Comparison of ENCODE assay signal across 8 mouse cellular contexts in genomic region chr8:105516018-105516645, GRCm38 (mm10). TPM values are rescaled to one million over a fixed set of nuclear protein-coding genes. Genes with fewer than 3 reads are reported as not detected.
DNase-seq lines count a peak whose midpoint lies in the region; ATAC-seq and TF ChIP-seq lines count a peak whose summit lies in the region.

No protein-coding gene starts in this region.

- no peak overlapping the region for H3K27ac ChIP-seq in ES-Bruce4 (ENCODE audit: insufficient read depth, low read length)
- H3K27ac ChIP-seq in forebrain, embryonic 12.5 days, result no peak overlapping the region
- no peak overlapping the region for H3K27ac ChIP-seq in liver, postnatal 0 days (ENCODE audit: low read depth)
- H3K27ac ChIP-seq in neural tube, embryonic 13.5 days (replicated peaks), result no peak overlapping the region
- no peak overlapping the region for H3K27ac ChIP-seq in stomach, embryonic 16.5 days (ENCODE audit: low read length)

- peak; percentile 71 for DNase-seq in c-Kit-positive CD71-positive TER-119-positive erythroid progenitor cells, embryonic 14.5 days (ENCODE audit: low spot score)
- DNase-seq in heart, postnatal 36 days, result peak; percentile 79
- DNase-seq in layer of hippocampus, adult 11-12 months (ENCODE audit: low spot score), result peak; percentile 77
- DNase-seq in liver, postnatal 0 days, result peak; percentile 84

- H3K36me3 ChIP-seq in ES-Bruce4 (ENCODE audit: control insufficient read depth, insufficient read depth, low read length, poor library complexity, severe bottlenecking), result no peaks in the 10 kb centered on the region
- no peaks in the 10 kb centered on the region for H3K36me3 ChIP-seq in forebrain, embryonic 12.5 days (replicated peaks)
- 0 out of 2 replicates have a peak, but pooled peaks cover under 1% of the 10 kb centered on the region for H3K36me3 ChIP-seq in liver, postnatal 0 days (replicated peaks; ENCODE audit: insufficient read depth, low read length)
- H3K36me3 ChIP-seq in neural tube, embryonic 13.5 days, result 0 out of 2 replicates have a peak, but pooled peaks cover 2% of the 10 kb centered on the region
- H3K36me3 ChIP-seq in stomach, embryonic 16.5 days (ENCODE audit: control insufficient read depth, insufficient read depth, low read length), result no peaks in the 10 kb centered on the region

- ATAC-seq in forebrain, embryonic 12.5 days (ENCODE audit: low FRiP score), result peak; percentile 47
- ATAC-seq in liver, postnatal 0 days, result peak; percentile 64
- ATAC-seq in neural tube, embryonic 13.5 days (ENCODE audit: low read depth), result peak; percentile 40
- ATAC-seq in stomach, embryonic 16.5 days (ENCODE audit: insufficient read depth, low FRiP score), result peak; percentile 27; the same call in 1 of the 2 replicates

- peak overlapping the region; percentile 41 for H3K4me2 ChIP-seq in forebrain, embryonic 12.5 days
- H3K4me2 ChIP-seq in liver, postnatal 0 days (ENCODE audit: low read depth, low read length), result peak overlapping the region; percentile 27; the same call in 1 of the 2 replicates
- peak overlapping the region; percentile 47 for H3K4me2 ChIP-seq in neural tube, embryonic 13.5 days
- H3K4me2 ChIP-seq in stomach, embryonic 16.5 days (ENCODE audit: low read depth, low read length), result peak overlapping the region; percentile 36

- 0 out of 2 replicates have a peak, but pooled peaks have one; percentile 21 for TF ChIP-seq EP300 in ES-Bruce4 (IDR thresholded peaks at IDR 0.05; ENCODE audit: insufficient read depth, low read depth, low read length)
- TF ChIP-seq EP300 in liver, postnatal 0 days (IDR thresholded peaks at IDR 0.05; ENCODE audit: low read depth), result no peak

- intact Hi-C loops in heart, postnatal 36 days (cut with DNase I), result loop anchor here (1.0 kb wide), 2 partner anchors 18 to 38 kb away; no protein-coding TSS in a partner anchor

- peaks cover 2% of the 10 kb centered on the region for H3K4me1 ChIP-seq in ES-Bruce4 (ENCODE audit: control insufficient read depth, insufficient read depth, low read length)
- peaks cover 44% of the 10 kb centered on the region for H3K4me1 ChIP-seq in forebrain, embryonic 12.5 days
- H3K4me1 ChIP-seq in liver, postnatal 0 days (ENCODE audit: insufficient read depth), result peaks cover 22% of the 10 kb centered on the region
- H3K4me1 ChIP-seq in neural tube, embryonic 13.5 days (replicated peaks), result peaks cover 49% of the 10 kb centered on the region
- peaks cover 25% of the 10 kb centered on the region for H3K4me1 ChIP-seq in stomach, embryonic 16.5 days (ENCODE audit: control insufficient read depth, insufficient read depth, low read length)

- H3K27me3 ChIP-seq in ES-Bruce4 (ENCODE audit: control insufficient read depth, insufficient read depth, low read length, poor library complexity, severe bottlenecking), result no peaks in the 10 kb centered on the region; the same call in 1 of the 2 replicates
- H3K27me3 ChIP-seq in forebrain, embryonic 12.5 days, result peaks cover 47% of the 10 kb centered on the region
- H3K27me3 ChIP-seq in liver, postnatal 0 days (ENCODE audit: insufficient read depth, low read length), result peaks cover 36% of the 10 kb centered on the region
- peaks cover 15% of the 10 kb centered on the region for H3K27me3 ChIP-seq in neural tube, embryonic 13.5 days
- no peaks in the 10 kb centered on the region; the same call in 1 of the 2 replicates for H3K27me3 ChIP-seq in stomach, embryonic 16.5 days (ENCODE audit: control insufficient read depth, insufficient read depth, low read length)

- TF ChIP-seq POLR2A in ES-Bruce4 (IDR thresholded peaks at IDR 0.05; ENCODE audit: insufficient read depth, low read length), result no peak

- no peaks in the 10 kb centered on the region for H3K9me3 ChIP-seq in ES-Bruce4 (replicated peaks; ENCODE audit: control insufficient read depth, insufficient read depth, low read length, poor library complexity, severe bottlenecking)
- no peaks in the 10 kb centered on the region for H3K9me3 ChIP-seq in forebrain, embryonic 12.5 days
- no peaks in the 10 kb centered on the region for H3K9me3 ChIP-seq in liver, postnatal 0 days (ENCODE audit: low read length)
- H3K9me3 ChIP-seq in neural tube, embryonic 13.5 days, result no peaks in the 10 kb centered on the region
- no peaks in the 10 kb centered on the region for H3K9me3 ChIP-seq in stomach, embryonic 16.5 days (replicated peaks; ENCODE audit: control insufficient read depth, low read length)

- peak overlapping the region; percentile 35; the same call in 1 of the 2 replicates for H3K4me3 ChIP-seq in ES-Bruce4 (ENCODE audit: low read depth, low read length)
- no peak overlapping the region for H3K4me3 ChIP-seq in forebrain, embryonic 12.5 days (replicated peaks)
- H3K4me3 ChIP-seq in liver, postnatal 0 days (ENCODE audit: low read depth, low read length), result no peak overlapping the region
- H3K4me3 ChIP-seq in neural tube, embryonic 13.5 days, result 0 out of 2 replicates have a peak overlapping the region, but pooled peaks have one; percentile 5
- no peak overlapping the region for H3K4me3 ChIP-seq in stomach, embryonic 16.5 days (replicated peaks; ENCODE audit: low read length)

- peak; percentile 92 for TF ChIP-seq CTCF in ES-Bruce4 (IDR thresholded peaks at IDR 0.05; ENCODE audit: low read depth, low read length)
- TF ChIP-seq CTCF in liver, postnatal 0 days (IDR thresholded peaks at IDR 0.05; ENCODE audit: low read depth), result peak; percentile 96

- peak overlapping the region; percentile 18; the same call in 1 of the 2 replicates for H3K9ac ChIP-seq in ES-Bruce4 (ENCODE audit: low read depth, poor library complexity, severe bottlenecking)
- no peak overlapping the region for H3K9ac ChIP-seq in forebrain, embryonic 12.5 days
- H3K9ac ChIP-seq in liver, postnatal 0 days (replicated peaks), result no peak overlapping the region
- peak overlapping the region; percentile 55 for H3K9ac ChIP-seq in neural tube, embryonic 13.5 days
- H3K9ac ChIP-seq in stomach, embryonic 16.5 days (ENCODE audit: low read length), result peak overlapping the region; percentile 26; the same call in 1 of the 2 replicates

- WGBS in forebrain, embryonic 12.5 days, result 8% methylated on average over 12 of the region's 12 CpGs
- 13% methylated on average over 12 of the region's 12 CpGs for WGBS in liver, postnatal 0 days (ENCODE audit: insufficient replicate concordance)
- 11% methylated on average over 12 of the region's 12 CpGs for WGBS in neural tube, embryonic 13.5 days
- 14% methylated on average over 12 of the region's 12 CpGs for WGBS in stomach, embryonic 16.5 days

RNA-seq across cellular contexts. Expression of gene Hsd11b2, which starts 2.4 kb away (rescaled TPM):
- polyA plus RNA-seq in ES-Bruce4 (2011; ENCODE audit: insufficient read depth, insufficient read length, low read depth, missing spikeins), result 0.54 and 0.61 TPM in 2 replicates
- 10.9 and 12.0 TPM in 2 replicates for polyA plus RNA-seq in forebrain, embryonic 12.5 days (2016; fragmentation: Nextera tagmentation; extraction: Ambion mirVana)
- total RNA-seq in heart, postnatal 36 days (2021), result not detected
- 0.13 TPM in 1 of 2 replicates, not detected in the other for polyA plus RNA-seq in liver, postnatal 0 days (2015; fragmentation: Nextera tagmentation; extraction: Ambion mirVana)
- 5.4 and 5.5 TPM in 2 replicates for polyA plus RNA-seq in neural tube, embryonic 13.5 days (2015; fragmentation: Nextera tagmentation; extraction: Ambion mirVana)
- polyA plus RNA-seq in stomach, embryonic 16.5 days (2015; fragmentation: Nextera tagmentation; extraction: Ambion mirVana), result 2.5 and 2.8 TPM in 2 replicates

RNA-seq across cellular contexts. Expression of gene Zdhhc1, which starts 19.4 kb away (rescaled TPM):
- 6.8 and 9.2 TPM in 2 replicates for polyA plus RNA-seq in ES-Bruce4 (2011; ENCODE audit: insufficient read depth, insufficient read length, low read depth, missing spikeins)
- 24.7 and 26.1 TPM in 2 replicates for polyA plus RNA-seq in forebrain, embryonic 12.5 days (2016; fragmentation: Nextera tagmentation; extraction: Ambion mirVana)
- 10 to 100 TPM; 14.5 to 14.9 TPM for total RNA-seq in heart, postnatal 36 days (2021)
- polyA plus RNA-seq in liver, postnatal 0 days (2015; fragmentation: Nextera tagmentation; extraction: Ambion mirVana), result 2.1 and 2.3 TPM in 2 replicates
- polyA plus RNA-seq in neural tube, embryonic 13.5 days (2015; fragmentation: Nextera tagmentation; extraction: Ambion mirVana), result 27.8 and 31.9 TPM in 2 replicates
- 33.8 and 34.6 TPM in 2 replicates for polyA plus RNA-seq in stomach, embryonic 16.5 days (2015; fragmentation: Nextera tagmentation; extraction: Ambion mirVana)

RNA-seq across cellular contexts. Expression of gene Tppp3, which starts 44.8 kb away (rescaled TPM):
- 14.4 and 19.0 TPM in 2 replicates for polyA plus RNA-seq in ES-Bruce4 (2011; ENCODE audit: insufficient read depth, insufficient read length, low read depth, missing spikeins)
- 39.9 and 41.3 TPM in 2 replicates for polyA plus RNA-seq in forebrain, embryonic 12.5 days (2016; fragmentation: Nextera tagmentation; extraction: Ambion mirVana)
- 10 to 100 TPM; 43.3 to 45.7 TPM for total RNA-seq in heart, postnatal 36 days (2021)
- polyA plus RNA-seq in liver, postnatal 0 days (2015; fragmentation: Nextera tagmentation; extraction: Ambion mirVana), result 1.4 and 3.8 TPM in 2 replicates
- polyA plus RNA-seq in neural tube, embryonic 13.5 days (2015; fragmentation: Nextera tagmentation; extraction: Ambion mirVana), result 239 and 296 TPM in 2 replicates
- polyA plus RNA-seq in stomach, embryonic 16.5 days (2015; fragmentation: Nextera tagmentation; extraction: Ambion mirVana), result 70.3 and 79.3 TPM in 2 replicates

RNA-seq across cellular contexts. Expression of gene Atp6v0d1, which starts 49.7 kb away (rescaled TPM):
- 78.4 and 86.5 TPM in 2 replicates for polyA plus RNA-seq in ES-Bruce4 (2011; ENCODE audit: insufficient read depth, insufficient read length, low read depth, missing spikeins)
- 94.3 and 95.4 TPM in 2 replicates for polyA plus RNA-seq in forebrain, embryonic 12.5 days (2016; fragmentation: Nextera tagmentation; extraction: Ambion mirVana)
- 10 to 100 TPM; 51.7 to 53.4 TPM for total RNA-seq in heart, postnatal 36 days (2021)
- polyA plus RNA-seq in liver, postnatal 0 days (2015; fragmentation: Nextera tagmentation; extraction: Ambion mirVana), result 48.0 and 50.2 TPM in 2 replicates
- polyA plus RNA-seq in neural tube, embryonic 13.5 days (2015; fragmentation: Nextera tagmentation; extraction: Ambion mirVana), result 195 and 211 TPM in 2 replicates
- polyA plus RNA-seq in stomach, embryonic 16.5 days (2015; fragmentation: Nextera tagmentation; extraction: Ambion mirVana), result 83.5 and 90.6 TPM in 2 replicates

Comparison
In these comparisons a context has a peak if more than half of its experiments do, and no peak if none do; other contexts are left out.
1. H3K4me3 ChIP-seq: peak in ES-Bruce4 (single experiment) and neural tube, embryonic 13.5 days (single experiment); none in forebrain, embryonic 12.5 days (single experiment), liver, postnatal 0 days (single experiment) and stomach, embryonic 16.5 days (single experiment).
2. H3K9ac ChIP-seq: peak in ES-Bruce4 (single experiment), neural tube, embryonic 13.5 days (single experiment) and stomach, embryonic 16.5 days (single experiment); none in forebrain, embryonic 12.5 days (single experiment) and liver, postnatal 0 days (single experiment).
3. Peak in every context shown above with its lines, with median percentiles within 50 percentile points of each other: DNase-seq, ATAC-seq and H3K4me2 ChIP-seq.